Mouse (Mus musculus) liver, embryonic 15.5 days (tissue): Measurements from ENCODE around the gene 2510009E07Rik. TPM values are rescaled to one million over a fixed set of nuclear protein-coding genes. Genes with fewer than 3 reads are reported as not detected.
"Not testable (repeated sequence)": the region's sequence is repeated elsewhere in the genome, so short reads cannot be mapped to it uniquely, and the experiment has no call there.

Source experiments
- ATAC-seq: fragments of 200-750 bp; cut with Nextera tagmentation; 2 replicates; pipeline ENCODE4 v1.8.0; 2017; ENCODE audit warnings: moderate number of reproducible peaks, mild to moderate bottlenecking, moderate library complexity; ENCODE audit not compliant: insufficient read depth
- H3K27ac ChIP-seq: fragments of 300-500 bp; sonication (generic); replicated peaks from 2 replicates; pipeline ENCODE4 v1.5.1; 2015; ENCODE audit warnings: mild to moderate bottlenecking, inconsistent platforms
- H3K27me3 ChIP-seq: fragments of 300-500 bp; sonication (generic); 2 replicates; pipeline ENCODE4 v1.6.1; 2015; ENCODE audit warnings: mild to moderate bottlenecking, inconsistent platforms
- H3K36me3 ChIP-seq: fragments of 300-500 bp; sonication (generic); replicated peaks from 2 replicates; pipeline ENCODE4 v1.6.1; 2015; ENCODE audit warnings: moderate library complexity, mild to moderate bottlenecking, inconsistent platforms
- H3K4me1 ChIP-seq: fragments of 300-500 bp; sonication (generic); replicated peaks from 2 replicates; pipeline ENCODE4 v1.6.1; 2015; ENCODE audit warnings: inconsistent platforms
- H3K4me2 ChIP-seq: fragments of 300-500 bp; sonication (generic); 2 replicates; pipeline ENCODE4 v1.6.1; 2015; ENCODE audit warnings: moderate library complexity, mild to moderate bottlenecking, inconsistent platforms
- H3K4me3 ChIP-seq: fragments of 300-500 bp; sonication (generic); replicated peaks from 2 replicates; pipeline ENCODE4 v1.5.1; 2015; ENCODE audit warnings: mild to moderate bottlenecking, inconsistent platforms
- H3K9ac ChIP-seq: fragments of 300-500 bp; sonication (generic); 2 replicates; pipeline ENCODE4 v1.6.1; 2015; ENCODE audit warnings: moderate library complexity, mild to moderate bottlenecking, inconsistent platforms
- H3K9me3 ChIP-seq: fragments of 300-500 bp; sonication (generic); replicated peaks from 2 replicates; pipeline ENCODE4 v1.6.1; 2016; ENCODE audit warnings: inconsistent platforms
- WGBS: fragments of 180-500 bp; shearing (Covaris S2); methylation state at CpG from one replicate; pipeline ENCODE4 v1.1.7; 2015; ENCODE audit warnings: mixed read lengths; ENCODE audit not compliant: insufficient replicate concordance; 5-methylcytosine and 5-hydroxymethylcytosine counted together
- polyA plus RNA-seq: library from polyadenylated mRNA; unstranded; fragments of >200 nt; fragmentation: Nextera tagmentation; extraction: Ambion mirVana; gene quantifications from 2 replicates; pipeline ENCODE4 v1.2.1, GENCODE M21; 2015

The 2510009E07Rik gene
- polyA plus RNA-seq, 1 experiment from 2014 or later = 3.0 TPM

DNA sequence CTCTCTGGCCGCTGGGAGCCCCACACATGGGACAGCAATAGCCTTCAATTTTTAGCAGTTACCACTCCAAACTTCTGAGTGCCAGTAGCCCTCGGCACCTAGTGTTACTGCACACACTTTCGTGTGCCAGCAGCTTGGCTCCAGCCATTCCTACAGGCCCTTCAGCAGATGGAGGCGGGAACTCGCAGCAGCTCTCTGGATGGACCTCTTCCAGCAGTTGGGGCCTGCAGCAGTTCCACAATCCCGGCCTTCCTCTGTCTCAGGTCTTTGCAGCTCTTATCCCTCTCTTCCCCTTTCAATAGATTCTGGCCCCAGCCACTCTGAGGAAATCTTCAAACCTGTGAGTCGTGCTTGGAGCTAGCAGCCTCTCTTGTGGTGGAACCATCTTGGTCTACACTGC, 17.7 kb downstream of the 2510009E07Rik start:
- Histone ChIP-seq H3K36me3 (no peaks in the 10 kb centered on the region), H3K9me3 (no peaks in the 10 kb centered on the region), H3K4me1 (no peaks in the 10 kb centered on the region), H3K4me3 (no peak overlapping the region), H3K4me2 (no peak overlapping the region), H3K9ac (no peak overlapping the region), H3K27ac (no peak overlapping the region), H3K27me3 (no peaks in the 10 kb centered on the region)
- ATAC-seq = no peak
- WGBS = 67% methylated on average over 7 of the region's 7 CpGs

- H3K9me3 ChIP-seq, H3K4me1 ChIP-seq, ATAC-seq, H3K9ac ChIP-seq, H3K36me3 ChIP-seq, H3K27ac ChIP-seq, H3K4me2 ChIP-seq, H3K4me3 ChIP-seq, H3K27me3 ChIP-seq: not testable (repeated sequence)
- WGBS = 68% methylated on average over 1 of the region's 1 CpGs
Observed at GRCm38 (mm10) chr16:21673651-21674050, 20.8 kb downstream of the 2510009E07Rik start.

DNA sequence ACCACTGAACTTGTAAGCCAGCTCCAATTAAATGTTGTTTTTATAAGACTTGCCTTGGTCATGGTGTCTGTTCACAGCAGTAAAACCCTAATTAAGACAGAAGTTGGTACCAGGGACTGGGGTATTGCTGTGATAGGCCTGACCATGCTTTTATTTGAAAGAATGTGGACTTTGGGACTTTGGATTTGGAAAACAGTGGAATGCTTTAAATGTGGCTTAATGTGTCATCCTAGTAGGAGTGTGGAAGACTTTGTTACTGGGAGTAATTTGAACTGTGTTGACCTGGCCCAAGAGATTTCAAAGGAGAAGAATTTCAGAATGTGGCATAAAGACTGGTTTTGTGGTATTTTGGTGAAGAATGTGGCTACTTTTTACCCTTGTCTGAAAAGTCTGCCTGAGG, 21.4 kb downstream of the 2510009E07Rik start:
- ATAC-seq, H3K27ac ChIP-seq, H3K9me3 ChIP-seq, H3K27me3 ChIP-seq, H3K9ac ChIP-seq, H3K36me3 ChIP-seq, H3K4me1 ChIP-seq, H3K4me2 ChIP-seq, H3K4me3 ChIP-seq: not testable (repeated sequence)

DNA sequence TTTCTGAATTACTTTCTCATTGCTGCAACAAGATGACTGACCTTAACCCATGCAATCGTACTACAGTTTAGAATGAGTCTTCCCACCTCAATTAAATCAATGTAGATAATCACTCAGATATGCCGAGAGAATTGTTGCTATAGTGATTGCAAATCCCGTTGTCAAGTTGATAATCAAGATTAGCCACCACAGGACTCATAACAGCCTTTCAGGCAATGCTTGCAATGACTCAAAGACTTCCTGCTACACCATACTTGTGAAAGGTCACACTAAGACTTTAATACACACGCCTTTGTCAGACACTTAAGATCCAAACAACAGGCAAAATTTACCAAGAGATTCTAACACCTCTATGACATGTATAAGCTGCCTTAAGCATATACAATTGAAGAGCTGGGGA, 22.6 kb downstream of the 2510009E07Rik start:
- no peak overlapping the region for H3K9ac ChIP-seq
- no peak for ATAC-seq
- H3K9me3 ChIP-seq = no peaks in the 10 kb centered on the region
- H3K36me3 ChIP-seq = no peaks in the 10 kb centered on the region
- no peaks in the 10 kb centered on the region for H3K4me1 ChIP-seq
- H3K4me2 ChIP-seq = no peak overlapping the region
- H3K27ac ChIP-seq = no peak overlapping the region
- no peak overlapping the region for H3K4me3 ChIP-seq
- 61% methylated on average over 4 of the region's 4 CpGs for WGBS
- H3K27me3 ChIP-seq = no peaks in the 10 kb centered on the region

GRCm38 (mm10) chr16:21665423-21665986, 29.0 kb downstream of the 2510009E07Rik start:
- Histone ChIP-seq H3K4me1 (no peaks in the 10 kb centered on the region), H3K9ac (no peak overlapping the region), H3K9me3 (no peaks in the 10 kb centered on the region), H3K4me3 (no peak overlapping the region), H3K27me3 (no peaks in the 10 kb centered on the region), H3K27ac (no peak overlapping the region), H3K4me2 (no peak overlapping the region), H3K36me3 (no peaks in the 10 kb centered on the region)
- 42% methylated on average over 4 of the region's 4 CpGs for WGBS
- no peak for ATAC-seq

DNA sequence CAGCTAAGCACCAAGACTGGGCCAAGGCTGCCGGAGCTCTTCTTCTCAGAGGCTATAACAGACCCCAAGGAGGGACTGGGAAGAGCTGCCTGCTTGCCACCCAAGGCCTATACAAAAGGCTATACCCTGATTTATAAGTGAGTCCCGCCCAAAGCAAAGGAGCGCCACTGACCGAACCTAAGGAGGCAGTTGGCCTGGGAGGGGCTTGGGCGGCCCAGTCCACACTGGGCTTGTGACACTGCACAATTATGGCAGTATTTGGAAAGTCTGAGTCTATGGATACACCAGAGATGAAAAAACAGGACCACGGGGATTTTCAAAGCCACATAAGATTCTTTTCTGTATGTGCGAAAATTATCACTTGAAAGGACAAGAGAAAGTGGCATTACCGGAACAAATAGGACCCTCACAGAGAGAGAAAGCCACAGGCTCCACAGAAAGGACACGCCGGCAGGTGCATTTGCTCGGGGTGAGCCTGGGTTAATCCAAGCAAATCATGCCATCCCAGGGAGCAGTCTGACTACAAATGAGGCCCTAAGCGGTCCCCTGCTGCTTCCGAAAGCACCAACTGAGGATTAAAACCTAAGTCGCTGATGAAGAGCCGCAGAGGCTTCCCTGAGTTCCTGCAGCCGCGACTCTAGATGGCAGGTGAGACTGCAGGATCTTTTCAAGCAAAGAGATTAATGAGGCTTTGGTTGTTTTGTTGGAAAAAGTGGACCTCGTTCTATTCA, 29.7 kb downstream of the 2510009E07Rik start:
- Histone ChIP-seq H3K27ac (no peak overlapping the region), H3K36me3 (no peaks in the 10 kb centered on the region), H3K9ac (no peak overlapping the region), H3K4me2 (no peak overlapping the region), H3K27me3 (no peaks in the 10 kb centered on the region), H3K4me1 (no peaks in the 10 kb centered on the region), H3K4me3 (no peak overlapping the region), H3K9me3 (no peaks in the 10 kb centered on the region)
- ATAC-seq = no peak
- 50% methylated on average over 18 of the region's 18 CpGs for WGBS

DNA sequence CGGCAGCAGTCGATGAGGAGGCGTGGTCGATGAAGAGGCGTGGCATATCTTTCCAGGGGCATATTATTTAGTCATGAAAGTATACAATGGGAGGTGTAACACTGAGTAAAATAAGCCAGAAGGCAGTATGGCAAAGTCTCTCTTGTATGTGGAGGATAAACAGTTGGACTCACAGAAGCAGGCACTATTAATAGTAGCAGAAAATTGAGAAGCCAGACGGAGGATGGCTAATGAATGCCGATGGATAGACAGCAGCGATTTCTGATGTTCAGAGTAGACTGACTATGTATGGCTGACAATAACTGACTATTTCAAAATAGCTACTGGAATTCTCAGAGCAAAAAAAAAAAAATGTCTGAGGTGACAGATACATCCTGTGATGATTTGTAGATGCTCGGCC, 38.5 kb downstream of the 2510009E07Rik start:
- 72% methylated on average over 9 of the region's 9 CpGs for WGBS
- H3K9me3 ChIP-seq = no peaks in the 10 kb centered on the region
- no peak overlapping the region for H3K4me2 ChIP-seq
- no peak overlapping the region for H3K27ac ChIP-seq
- H3K4me3 ChIP-seq = no peak overlapping the region
- no peak overlapping the region for H3K9ac ChIP-seq
- H3K4me1 ChIP-seq = no peaks in the 10 kb centered on the region
- no peaks in the 10 kb centered on the region; the same call in 1 of the 2 replicates for H3K36me3 ChIP-seq
- no peaks in the 10 kb centered on the region for H3K27me3 ChIP-seq
- no peak for ATAC-seq

DNA sequence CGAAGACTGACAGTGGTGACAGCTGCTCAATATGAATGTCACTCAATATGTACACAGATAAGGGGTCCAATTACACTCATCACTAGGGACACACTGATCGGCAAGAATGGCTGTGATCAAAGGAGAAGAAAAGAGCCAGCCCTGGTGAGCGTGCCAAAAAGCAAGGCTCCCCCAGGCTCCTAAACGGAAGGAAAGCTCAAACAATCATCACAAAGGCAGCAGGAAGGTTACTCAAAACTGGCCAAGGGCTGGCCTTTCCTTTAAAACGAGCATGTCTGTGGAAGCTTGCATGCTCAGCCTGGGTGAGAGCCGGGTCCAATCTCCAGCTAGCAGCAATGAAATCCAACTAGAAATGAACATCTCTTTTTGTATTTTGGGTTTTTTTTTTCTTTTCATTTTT, 39.2 kb downstream of the 2510009E07Rik start:
- ATAC-seq = no peak
- no peaks in the 10 kb centered on the region for H3K9me3 ChIP-seq
- H3K36me3 ChIP-seq = no peaks in the 10 kb centered on the region; the same call in 1 of the 2 replicates
- 44% methylated on average over 6 of the region's 6 CpGs for WGBS
- no peaks in the 10 kb centered on the region for H3K4me1 ChIP-seq
- no peak overlapping the region for H3K4me3 ChIP-seq
- no peaks in the 10 kb centered on the region for H3K27me3 ChIP-seq
- no peak overlapping the region for H3K27ac ChIP-seq
- H3K9ac ChIP-seq = no peak overlapping the region
- no peak overlapping the region for H3K4me2 ChIP-seq

DNA sequence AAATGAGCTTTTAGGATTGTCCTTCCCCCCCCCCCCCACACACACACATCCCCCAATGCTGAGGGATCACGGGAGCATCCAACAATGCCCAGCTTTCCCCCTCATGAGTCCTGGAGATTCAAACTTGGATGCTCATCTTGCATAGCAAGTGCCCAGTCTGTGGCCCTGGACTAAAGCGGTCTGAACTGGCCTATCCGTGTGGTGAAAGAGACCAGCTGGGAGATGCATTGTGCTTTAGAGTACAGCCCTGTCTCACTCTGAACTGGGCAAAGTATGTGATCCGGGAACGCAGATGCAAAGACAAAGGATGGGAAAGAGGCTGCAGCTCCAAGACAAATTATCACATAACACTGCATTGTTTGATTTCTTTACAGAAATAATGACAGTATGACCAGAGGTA, 40.1 kb downstream of the 2510009E07Rik start:
- no peak overlapping the region for H3K4me3 ChIP-seq
- H3K27ac ChIP-seq = no peak overlapping the region
- H3K4me1 ChIP-seq = no peaks in the 10 kb centered on the region
- no peaks in the 10 kb centered on the region for H3K27me3 ChIP-seq
- no peak overlapping the region for H3K4me2 ChIP-seq
- H3K9me3 ChIP-seq = no peaks in the 10 kb centered on the region
- ATAC-seq = no peak
- 65% methylated on average over 5 of the region's 5 CpGs for WGBS
- no peaks in the 10 kb centered on the region; the same call in 1 of the 2 replicates for H3K36me3 ChIP-seq
- no peak overlapping the region for H3K9ac ChIP-seq

DNA sequence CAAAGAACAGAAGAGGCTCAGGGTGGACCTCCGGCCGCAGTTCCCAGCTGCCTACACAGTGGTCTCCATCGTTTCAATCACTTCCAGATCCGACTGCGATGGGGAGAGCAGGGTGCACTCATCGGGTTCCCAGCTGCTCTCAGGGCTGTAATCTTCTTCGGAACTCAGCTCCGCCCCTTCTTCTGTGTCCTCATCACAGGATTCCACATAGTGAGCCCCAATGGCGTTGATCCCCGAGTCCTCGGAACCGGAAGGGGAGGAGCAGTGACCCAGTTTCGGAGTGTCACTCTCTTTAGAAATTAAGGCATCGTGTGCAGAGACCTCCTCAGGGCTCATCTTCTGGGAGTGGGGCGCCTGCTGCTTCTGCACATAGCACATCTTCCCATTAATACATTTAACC, 41.3 kb downstream of the 2510009E07Rik start:
- Histone ChIP-seq H3K4me3 (no peak overlapping the region), H3K4me1 (no peaks in the 10 kb centered on the region)
- 74% methylated on average over 15 of the region's 15 CpGs for WGBS

DNA sequence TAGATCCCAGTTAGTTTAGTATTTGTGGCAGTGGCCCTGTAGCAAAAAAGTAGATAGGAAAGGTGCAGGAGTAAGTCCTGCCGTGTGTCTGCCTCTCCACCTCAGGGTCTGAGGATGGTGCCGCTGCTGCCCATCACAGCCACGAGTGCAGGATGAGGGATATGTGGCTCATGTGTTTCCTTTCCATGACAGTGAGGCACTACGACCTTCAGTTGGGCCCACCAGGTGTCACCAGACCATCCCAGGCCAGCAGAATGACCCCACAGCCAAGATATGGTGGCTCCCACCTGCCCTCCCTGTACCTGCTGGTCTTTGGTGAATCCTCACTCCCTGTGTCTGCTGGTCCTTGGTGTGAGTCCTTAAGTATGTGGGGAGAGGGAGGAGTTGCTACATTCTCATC, 43.3 kb downstream of the 2510009E07Rik start:
- no peak for ATAC-seq
- Histone ChIP-seq H3K4me2 (no peak overlapping the region), H3K27me3 (no peaks in the 10 kb centered on the region), H3K9ac (no peak overlapping the region), H3K4me3 (no peak overlapping the region), H3K27ac (no peak overlapping the region), H3K4me1 (no peaks in the 10 kb centered on the region), H3K36me3 (no peaks in the 10 kb centered on the region; the same call in 1 of the 2 replicates), H3K9me3 (no peaks in the 10 kb centered on the region)
- 53% methylated on average over 4 of the region's 4 CpGs for WGBS

More for the DNA sequence above, 41.3 kb downstream of the 2510009E07Rik start:
- H3K9ac ChIP-seq = no peak overlapping the region
- no peak for ATAC-seq
- H3K9me3 ChIP-seq = no peaks in the 10 kb centered on the region
- no peaks in the 10 kb centered on the region; the same call in 1 of the 2 replicates for H3K36me3 ChIP-seq
- H3K27ac ChIP-seq = no peak overlapping the region
- H3K4me2 ChIP-seq = no peak overlapping the region
- H3K27me3 ChIP-seq = no peaks in the 10 kb centered on the region

DNA sequence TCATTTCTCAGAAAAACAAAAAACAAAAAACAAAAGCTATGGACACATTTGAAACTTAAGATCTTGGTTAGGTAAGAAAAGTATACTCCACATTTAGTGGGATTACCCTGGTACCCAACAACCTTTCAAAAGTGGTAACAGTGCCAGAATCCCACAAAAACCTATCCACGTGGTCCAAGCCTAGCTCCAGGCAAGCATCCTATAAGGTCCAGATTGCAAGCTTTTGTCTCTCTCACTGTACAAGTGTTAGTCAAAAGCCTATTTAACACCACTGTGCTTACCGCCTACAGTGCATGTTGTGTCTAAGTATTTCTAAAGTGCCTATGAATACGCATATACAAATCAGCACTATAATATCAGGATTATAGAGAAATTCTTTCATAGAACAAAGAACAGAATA, 44.2 kb downstream of the 2510009E07Rik start:
- WGBS = 74% methylated on average over 3 of the region's 3 CpGs
- no peaks in the 10 kb centered on the region for H3K27me3 ChIP-seq
- H3K36me3 ChIP-seq = no peaks in the 10 kb centered on the region; the same call in 1 of the 2 replicates
- no peak overlapping the region for H3K9ac ChIP-seq
- no peak overlapping the region for H3K27ac ChIP-seq
- no peak overlapping the region for H3K4me2 ChIP-seq
- no peaks in the 10 kb centered on the region for H3K4me1 ChIP-seq
- no peaks in the 10 kb centered on the region for H3K9me3 ChIP-seq
- H3K4me3 ChIP-seq = no peak overlapping the region
- ATAC-seq = no peak
